Mouse (Mus musculus) midbrain, embryonic 16.5 days (tissue): ENCODE data around the gene Lipt2. TPM values are rescaled to one million over a fixed set of nuclear protein-coding genes. Genes with fewer than 3 reads are reported as not detected.

Experiments used
- ATAC-seq: fragments of 200-750 bp; cut with Nextera tagmentation; 2 replicates; pipeline ENCODE4 v1.8.0; 2017; ENCODE audit warnings: moderate TSS enrichment
- H3K27ac ChIP-seq: fragments of 300-500 bp; sonication (generic); 2 replicates; pipeline ENCODE4 v1.5.1; 2014; ENCODE audit warnings: mild to moderate bottlenecking, low read length, mixed read lengths
- H3K27me3 ChIP-seq: fragments of 300-500 bp; sonication (generic); 2 replicates; pipeline ENCODE4 v1.6.1; 2014; ENCODE audit warnings: low read depth, low read length, mixed read lengths; ENCODE audit not compliant: control insufficient read depth, insufficient read depth
- H3K36me3 ChIP-seq: fragments of 300-500 bp; sonication (generic); 2 replicates; pipeline ENCODE4 v1.6.1; 2014; ENCODE audit warnings: mild to moderate bottlenecking, low read length, moderate library complexity, mixed read lengths; ENCODE audit not compliant: control insufficient read depth, insufficient read depth
- H3K4me1 ChIP-seq: fragments of 300-500 bp; sonication (generic); 2 replicates; pipeline ENCODE4 v1.6.1; 2014; ENCODE audit warnings: mild to moderate bottlenecking, low read length, mixed read lengths; ENCODE audit not compliant: control insufficient read depth, insufficient read depth
- H3K4me2 ChIP-seq: fragments of 300-500 bp; sonication (generic); 2 replicates; pipeline ENCODE4 v1.6.1; 2014; ENCODE audit warnings: mild to moderate bottlenecking, low read length, mixed read lengths
- H3K4me3 ChIP-seq: fragments of 300-500 bp; sonication (generic); 2 replicates; pipeline ENCODE4 v1.5.1; 2014; ENCODE audit warnings: low read depth, mild to moderate bottlenecking, low read length, moderate library complexity, mixed read lengths
- H3K9ac ChIP-seq: fragments of 300-500 bp; sonication (generic); 2 replicates; pipeline ENCODE4 v1.6.1; 2014; ENCODE audit warnings: low read depth, low read length, mixed read lengths
- H3K9me3 ChIP-seq: fragments of 300-500 bp; sonication (generic); replicated peaks from 2 replicates; pipeline ENCODE4 v1.6.1; 2014; ENCODE audit warnings: mild to moderate bottlenecking, low read length, mixed read lengths; ENCODE audit not compliant: control insufficient read depth, poor library complexity, severe bottlenecking
- WGBS: fragments of 180-500 bp; shearing (Covaris S2); extraction: QIAGEN DNeasy Blood & Tissue Kit; methylation state at CpG from one replicate; pipeline ENCODE4 v1.1.7; 2014; 5-methylcytosine and 5-hydroxymethylcytosine counted together
- polyA plus RNA-seq: library from polyadenylated mRNA; unstranded; fragments of >200 nt; fragmentation: Nextera tagmentation; extraction: Ambion mirVana; gene quantifications from 2 replicates; pipeline ENCODE4 v1.2.1, GENCODE M21; 2015

Lipt2 gene
- polyA plus RNA-seq, 1 experiment from 2014 or later = 15.4 TPM

GRCm38 (mm10) chr7:100126514-100126913 is 32.6 kb upstream of the Lipt2 start:
- no peaks in the 10 kb centered on the region for H3K4me1 ChIP-seq
- WGBS = 81% methylated on average over 7 of the region's 7 CpGs
- H3K27ac ChIP-seq = no peak overlapping the region
- ATAC-seq = no peak
- no peaks in the 10 kb centered on the region for H3K27me3 ChIP-seq
- no peak overlapping the region for H3K4me2 ChIP-seq
- no peak overlapping the region for H3K4me3 ChIP-seq
- no peaks in the 10 kb centered on the region for H3K36me3 ChIP-seq
- no peak overlapping the region for H3K9ac ChIP-seq
- H3K9me3 ChIP-seq = no peaks in the 10 kb centered on the region

GRCm38 (mm10) chr7:100128262-100129041 is 30.6 kb upstream of the Lipt2 start:
- no peak overlapping the region for H3K4me3 ChIP-seq
- H3K36me3 ChIP-seq = no peaks in the 10 kb centered on the region
- ATAC-seq = no peak
- H3K9me3 ChIP-seq = no peaks in the 10 kb centered on the region
- H3K27me3 ChIP-seq = no peaks in the 10 kb centered on the region
- 88% methylated on average over 7 of the region's 7 CpGs for WGBS
- H3K4me2 ChIP-seq = no peak overlapping the region
- no peak overlapping the region for H3K9ac ChIP-seq
- H3K4me1 ChIP-seq = no peaks in the 10 kb centered on the region
- no peak overlapping the region for H3K27ac ChIP-seq

- H3K36me3 ChIP-seq = no peaks in the 10 kb centered on the region
- WGBS = 80% methylated on average over 6 of the region's 6 CpGs
- H3K27ac ChIP-seq = no peak overlapping the region
- ATAC-seq = no peak
- no peak overlapping the region for H3K9ac ChIP-seq
- H3K4me2 ChIP-seq = no peak overlapping the region
- no peaks in the 10 kb centered on the region for H3K4me1 ChIP-seq
- H3K4me3 ChIP-seq = no peak overlapping the region
- H3K27me3 ChIP-seq = no peaks in the 10 kb centered on the region
- H3K9me3 ChIP-seq = no peaks in the 10 kb centered on the region
These were observed 28.5 kb upstream of the Lipt2 start for GRCm38 (mm10) chr7:100130592-100130991.

DNA sequence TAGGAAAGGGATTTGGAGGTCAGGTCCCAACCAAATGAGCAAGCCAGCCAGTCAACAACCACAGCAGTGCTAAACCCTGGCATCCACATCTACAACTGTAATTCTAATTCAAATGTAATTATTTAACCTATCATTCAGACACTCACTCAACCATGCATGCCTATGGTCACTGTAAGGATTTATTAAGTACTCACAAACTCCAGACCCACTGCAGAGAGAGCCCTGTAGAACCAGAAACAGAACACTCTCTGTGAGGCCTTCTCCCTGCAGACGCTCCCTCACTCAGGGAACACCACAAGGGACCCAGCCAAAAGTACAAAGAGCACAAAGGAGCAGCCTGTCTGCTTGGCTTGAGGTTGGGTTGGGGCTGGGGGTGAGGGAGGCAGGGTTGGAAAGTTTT is 26.7 kb upstream of the Lipt2 start:
- Histone ChIP-seq H3K4me1 (no peaks in the 10 kb centered on the region), H3K27me3 (no peaks in the 10 kb centered on the region), H3K4me2 (no peak overlapping the region), H3K4me3 (no peak overlapping the region), H3K27ac (no peak overlapping the region), H3K36me3 (no peaks in the 10 kb centered on the region), H3K9me3 (no peaks in the 10 kb centered on the region), H3K9ac (no peak overlapping the region)
- no peak for ATAC-seq
- 63% methylated on average over 1 of the region's 1 CpGs for WGBS

- no peaks in the 10 kb centered on the region for H3K9me3 ChIP-seq
- WGBS = 84% methylated on average over 9 of the region's 9 CpGs
- no peaks in the 10 kb centered on the region for H3K36me3 ChIP-seq
- no peaks in the 10 kb centered on the region for H3K27me3 ChIP-seq
- no peak overlapping the region for H3K27ac ChIP-seq
- H3K4me1 ChIP-seq = no peaks in the 10 kb centered on the region
- ATAC-seq = no peak
- no peak overlapping the region for H3K4me2 ChIP-seq
- no peak overlapping the region for H3K9ac ChIP-seq
- H3K4me3 ChIP-seq = no peak overlapping the region
These were observed 22.0 kb upstream of the Lipt2 start for GRCm38 (mm10) chr7:100137038-100137437.

GRCm38 (mm10) chr7:100138075-100138474 is 21.0 kb upstream of the Lipt2 start:
- H3K36me3 ChIP-seq = no peaks in the 10 kb centered on the region
- no peak overlapping the region for H3K27ac ChIP-seq
- ATAC-seq = no peak
- WGBS = 97% methylated on average over 4 of the region's 4 CpGs
- no peak overlapping the region for H3K9ac ChIP-seq
- no peak overlapping the region for H3K4me2 ChIP-seq
- no peak overlapping the region for H3K4me3 ChIP-seq
- no peaks in the 10 kb centered on the region for H3K27me3 ChIP-seq
- H3K4me1 ChIP-seq = no peaks in the 10 kb centered on the region
- H3K9me3 ChIP-seq = no peaks in the 10 kb centered on the region

DNA sequence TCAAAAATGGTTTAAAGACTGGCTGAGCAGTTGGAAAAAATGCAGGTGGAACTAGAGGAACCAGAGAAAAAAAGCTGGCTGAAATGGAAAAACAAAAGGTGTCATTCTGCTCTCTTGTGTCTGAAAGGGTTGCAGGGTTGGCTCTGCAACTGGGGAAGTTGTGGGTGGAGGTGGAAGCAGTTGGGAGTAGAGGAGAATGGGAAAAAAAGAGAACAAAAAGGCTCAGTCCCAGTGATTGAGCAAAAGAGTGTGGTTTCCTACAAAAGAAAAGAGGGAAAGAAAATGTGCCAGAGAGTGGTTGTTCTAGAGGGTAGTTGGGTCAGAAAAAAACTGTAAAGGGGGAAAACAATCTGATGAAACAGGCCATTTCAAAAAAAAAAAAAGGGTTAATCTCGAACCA is 18.5 kb upstream of the Lipt2 start:
- Histone ChIP-seq H3K27ac (no peak overlapping the region), H3K9me3 (no peaks in the 10 kb centered on the region), H3K27me3 (no peaks in the 10 kb centered on the region), H3K4me3 (no peak overlapping the region), H3K4me1 (no peaks in the 10 kb centered on the region), H3K9ac (no peak overlapping the region), H3K36me3 (no peaks in the 10 kb centered on the region), H3K4me2 (no peak overlapping the region)
- 78% methylated on average over 1 of the region's 1 CpGs for WGBS
- ATAC-seq = no peak

DNA sequence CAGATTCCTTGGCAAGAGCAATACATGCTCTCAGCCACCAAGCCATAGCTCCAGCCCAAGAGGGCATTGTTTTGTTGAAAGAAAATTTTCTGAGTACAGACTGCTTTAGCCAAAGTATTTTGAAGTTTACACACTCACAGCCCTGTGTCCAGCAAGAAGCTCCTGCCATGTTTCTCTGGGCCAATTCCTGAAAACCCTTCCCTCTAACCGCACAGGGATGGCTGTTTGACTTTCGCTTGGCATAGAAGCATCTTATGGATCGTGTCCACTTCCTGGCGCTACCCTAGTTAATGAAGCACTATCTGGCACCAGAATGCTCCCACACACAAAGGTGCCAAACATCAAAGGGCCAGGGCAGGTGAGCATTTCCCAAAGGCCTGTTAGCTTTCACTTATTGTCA is 10.5 kb upstream of the Lipt2 start:
- no peak overlapping the region for H3K27ac ChIP-seq
- no peak for ATAC-seq
- 94% methylated on average over 4 of the region's 4 CpGs for WGBS

GRCm38 (mm10) chr7:100150086-100150485 is 9.0 kb upstream of the Lipt2 start:
- WGBS = 57% methylated on average over 10 of the region's 10 CpGs

More for the DNA sequence above, 10.5 kb upstream of the Lipt2 start:
- Histone ChIP-seq H3K9me3 (no peaks in the 10 kb centered on the region), H3K27me3 (no peaks in the 10 kb centered on the region), H3K4me2 (no peak overlapping the region), H3K36me3 (no peaks in the 10 kb centered on the region), H3K4me1 (no peaks in the 10 kb centered on the region), H3K9ac (no peak overlapping the region), H3K4me3 (no peak overlapping the region)

More at GRCm38 (mm10) chr7:100150086-100150485, 9.0 kb upstream of the Lipt2 start:
- no peak for ATAC-seq
- Histone ChIP-seq H3K36me3 (no peaks in the 10 kb centered on the region), H3K4me2 (no peak overlapping the region), H3K27me3 (no peaks in the 10 kb centered on the region), H3K9ac (no peak overlapping the region), H3K4me3 (no peak overlapping the region), H3K9me3 (no peaks in the 10 kb centered on the region), H3K4me1 (no peaks in the 10 kb centered on the region), H3K27ac (no peak overlapping the region)
